Mouse (Mus musculus) heart, embryonic 12.5 days (tissue): ENCODE results near the gene Nln. TPM values are rescaled to one million over a fixed set of nuclear protein-coding genes. Genes with fewer than 3 reads are reported as not detected.

ENCODE experiments used
- ATAC-seq: fragments of 200-750 bp; cut with Nextera tagmentation; 2 replicates; pipeline ENCODE4 v1.8.0; 2017; ENCODE audit warnings: moderate TSS enrichment, moderate library complexity; ENCODE audit not compliant: insufficient number of reproducible peaks, low FRiP score
- H3K27ac ChIP-seq: fragments of 300-500 bp; sonication (generic); 2 replicates; pipeline ENCODE4 v1.5.1; 2016; ENCODE audit warnings: mild to moderate bottlenecking, moderate library complexity; ENCODE audit not compliant: poor library complexity, severe bottlenecking
- H3K27me3 ChIP-seq: fragments of 300-500 bp; sonication (generic); replicated peaks from 2 replicates; pipeline ENCODE4 v1.6.1; 2016; ENCODE audit warnings: mild to moderate bottlenecking, moderate library complexity
- H3K36me3 ChIP-seq: fragments of 300-500 bp; sonication (generic); 2 replicates; pipeline ENCODE4 v1.6.1; 2016; ENCODE audit warnings: mild to moderate bottlenecking, moderate library complexity
- H3K4me1 ChIP-seq: fragments of 300-500 bp; sonication (generic); replicated peaks from 2 replicates; pipeline ENCODE4 v1.6.1; 2016; ENCODE audit warnings: mild to moderate bottlenecking
- H3K4me2 ChIP-seq: fragments of 300-500 bp; sonication (generic); 2 replicates; pipeline ENCODE4 v1.6.1; 2016; ENCODE audit warnings: mild to moderate bottlenecking, moderate library complexity
- H3K4me3 ChIP-seq: fragments of 300-500 bp; sonication (generic); 2 replicates; pipeline ENCODE4 v1.5.1; 2016; ENCODE audit warnings: mild to moderate bottlenecking
- H3K9ac ChIP-seq: fragments of 300-500 bp; sonication (generic); 2 replicates; pipeline ENCODE4 v1.6.1; 2016; ENCODE audit warnings: mild to moderate bottlenecking, moderate library complexity
- H3K9me3 ChIP-seq: fragments of 300-500 bp; sonication (generic); replicated peaks from 2 replicates; pipeline ENCODE4 v1.6.1; 2016; ENCODE audit warnings: mild to moderate bottlenecking, moderate library complexity
- WGBS: fragments of 180-500 bp; shearing (Covaris S2); methylation state at CpG from one replicate; pipeline ENCODE4 v1.1.7; 2016; 5-methylcytosine and 5-hydroxymethylcytosine counted together
- polyA plus RNA-seq: library from polyadenylated mRNA; unstranded; fragments of >200 nt; fragmentation: Nextera tagmentation; extraction: Ambion mirVana; gene quantifications from 2 replicates; pipeline ENCODE4 v1.2.1, GENCODE M21; 2016

The Nln gene
- polyA plus RNA-seq, 1 experiment from 2014 or later: 25.7 TPM

- H3K4me1 ChIP-seq: peaks cover 11% of the 10 kb centered on the region; the same call in 1 of the 2 replicates
- no peak for ATAC-seq
- H3K36me3 ChIP-seq: peaks cover 7% of the 10 kb centered on the region; the same call in 1 of the 2 replicates
- no peak overlapping the region for H3K4me2 ChIP-seq
- WGBS: 80% methylated on average over 18 of the region's 18 CpGs
- no peak overlapping the region for H3K27ac ChIP-seq
- no peaks in the 10 kb centered on the region for H3K27me3 ChIP-seq
- H3K9ac ChIP-seq: no peak overlapping the region
- H3K4me3 ChIP-seq: no peak overlapping the region
- H3K9me3 ChIP-seq: peaks cover 3% of the 10 kb centered on the region; the same call in 1 of the 2 replicates
Observed at GRCm38 (mm10) chr13:104015246-104016105, 93.9 kb downstream of the Nln start.

GRCm38 (mm10) chr13:104014038-104014437 is 95.4 kb downstream of the Nln start:
- Histone ChIP-seq H3K4me1 (peaks cover 11% of the 10 kb centered on the region; the same call in 1 of the 2 replicates), H3K27ac (no peak overlapping the region), H3K4me3 (no peak overlapping the region), H3K9ac (no peak overlapping the region), H3K9me3 (no peaks in the 10 kb centered on the region), H3K36me3 (0 out of 2 replicates have a peak, but pooled peaks cover 4% of the 10 kb centered on the region), H3K4me2 (no peak overlapping the region), H3K27me3 (no peaks in the 10 kb centered on the region)
- 87% methylated on average over 11 of the region's 11 CpGs for WGBS
- no peak for ATAC-seq

- Histone ChIP-seq H3K27me3 (no peaks in the 10 kb centered on the region), H3K9ac (no peak overlapping the region), H3K36me3 (0 out of 2 replicates have a peak, but pooled peaks cover 4% of the 10 kb centered on the region), H3K27ac (no peak overlapping the region), H3K4me2 (no peak overlapping the region), H3K4me1 (peaks cover 11% of the 10 kb centered on the region; the same call in 1 of the 2 replicates), H3K9me3 (no peaks in the 10 kb centered on the region), H3K4me3 (no peak overlapping the region)
- WGBS: 52% methylated on average over 6 of the region's 6 CpGs
- ATAC-seq: no peak
Observed at GRCm38 (mm10) chr13:104013380-104013779, 96.0 kb downstream of the Nln start.

GRCm38 (mm10) chr13:104012214-104012833 is 97.1 kb downstream of the Nln start:
- no peak overlapping the region for H3K27ac ChIP-seq
- no peak for ATAC-seq

GRCm38 (mm10) chr13:104011289-104011688 is 98.1 kb downstream of the Nln start:
- no peaks in the 10 kb centered on the region for H3K36me3 ChIP-seq

More at GRCm38 (mm10) chr13:104012214-104012833, 97.1 kb downstream of the Nln start:
- Histone ChIP-seq H3K9ac (no peak overlapping the region), H3K27me3 (no peaks in the 10 kb centered on the region), H3K36me3 (0 out of 2 replicates have a peak, but pooled peaks cover 4% of the 10 kb centered on the region), H3K9me3 (no peaks in the 10 kb centered on the region), H3K4me3 (no peak overlapping the region), H3K4me1 (peaks cover 11% of the 10 kb centered on the region; the same call in 1 of the 2 replicates), H3K4me2 (no peak overlapping the region)
- 85% methylated on average over 11 of the region's 11 CpGs for WGBS

GRCm38 (mm10) chr13:104005231-104005845 is 104.1 kb downstream of the Nln start:
- Histone ChIP-seq H3K9ac (no peak overlapping the region), H3K27ac (no peak overlapping the region), H3K36me3 (no peaks in the 10 kb centered on the region), H3K4me3 (no peak overlapping the region), H3K4me1 (no peaks in the 10 kb centered on the region), H3K27me3 (no peaks in the 10 kb centered on the region), H3K4me2 (no peak overlapping the region), H3K9me3 (no peaks in the 10 kb centered on the region)
- no peak for ATAC-seq
- 86% methylated on average over 6 of the region's 6 CpGs for WGBS

More at GRCm38 (mm10) chr13:104011289-104011688, 98.1 kb downstream of the Nln start:
- no peak for ATAC-seq
- no peaks in the 10 kb centered on the region for H3K27me3 ChIP-seq
- peaks cover 11% of the 10 kb centered on the region; the same call in 1 of the 2 replicates for H3K4me1 ChIP-seq
- no peak overlapping the region for H3K27ac ChIP-seq
- no peak overlapping the region for H3K4me2 ChIP-seq
- no peak overlapping the region for H3K9ac ChIP-seq
- no peaks in the 10 kb centered on the region for H3K9me3 ChIP-seq
- H3K4me3 ChIP-seq: no peak overlapping the region
- 82% methylated on average over 5 of the region's 5 CpGs for WGBS

- Histone ChIP-seq H3K36me3 (no peaks in the 10 kb centered on the region), H3K4me2 (no peak overlapping the region), H3K4me3 (no peak overlapping the region), H3K27ac (no peak overlapping the region), H3K9me3 (peaks cover 19% of the 10 kb centered on the region), H3K4me1 (peaks cover 16% of the 10 kb centered on the region), H3K9ac (no peak overlapping the region), H3K27me3 (no peaks in the 10 kb centered on the region)
- ATAC-seq: no peak
- 25% methylated on average over 5 of the region's 5 CpGs for WGBS
Observed at GRCm38 (mm10) chr13:103994085-103994455, 115.3 kb downstream of the Nln start.

GRCm38 (mm10) chr13:103993142-103994084 is 116.0 kb downstream of the Nln start:
- no peak overlapping the region for H3K27ac ChIP-seq
- no peak overlapping the region for H3K4me3 ChIP-seq
- no peaks in the 10 kb centered on the region for H3K27me3 ChIP-seq
- H3K36me3 ChIP-seq: no peaks in the 10 kb centered on the region
- ATAC-seq: no peak
- H3K9me3 ChIP-seq: peaks cover 22% of the 10 kb centered on the region
- H3K4me1 ChIP-seq: peaks cover 16% of the 10 kb centered on the region
- no peak overlapping the region for H3K4me2 ChIP-seq
- 70% methylated on average over 8 of the region's 8 CpGs for WGBS
- no peak overlapping the region for H3K9ac ChIP-seq

- Histone ChIP-seq H3K4me2 (no peak overlapping the region), H3K9me3 (peaks cover 27% of the 10 kb centered on the region), H3K9ac (no peak overlapping the region), H3K36me3 (no peaks in the 10 kb centered on the region), H3K27ac (no peak overlapping the region), H3K4me3 (no peak overlapping the region), H3K4me1 (no peaks in the 10 kb centered on the region), H3K27me3 (no peaks in the 10 kb centered on the region)
- WGBS: 76% methylated on average over 4 of the region's 4 CpGs
- ATAC-seq: no peak
Observed at GRCm38 (mm10) chr13:103986660-103987059, 122.8 kb downstream of the Nln start.

- 79% methylated on average over 20 of the region's 20 CpGs for WGBS
Observed at GRCm38 (mm10) chr13:103985510-103986278, 123.7 kb downstream of the Nln start.

More at GRCm38 (mm10) chr13:103985510-103986278, 123.7 kb downstream of the Nln start:
- Histone ChIP-seq H3K4me3 (no peak overlapping the region), H3K4me1 (no peaks in the 10 kb centered on the region), H3K4me2 (no peak overlapping the region), H3K27me3 (no peaks in the 10 kb centered on the region), H3K27ac (no peak overlapping the region), H3K36me3 (no peaks in the 10 kb centered on the region), H3K9me3 (peaks cover 20% of the 10 kb centered on the region), H3K9ac (no peak overlapping the region)
- no peak for ATAC-seq
